Mouse (Mus musculus): ENCODE data around the gene Dhps.

DNA sequence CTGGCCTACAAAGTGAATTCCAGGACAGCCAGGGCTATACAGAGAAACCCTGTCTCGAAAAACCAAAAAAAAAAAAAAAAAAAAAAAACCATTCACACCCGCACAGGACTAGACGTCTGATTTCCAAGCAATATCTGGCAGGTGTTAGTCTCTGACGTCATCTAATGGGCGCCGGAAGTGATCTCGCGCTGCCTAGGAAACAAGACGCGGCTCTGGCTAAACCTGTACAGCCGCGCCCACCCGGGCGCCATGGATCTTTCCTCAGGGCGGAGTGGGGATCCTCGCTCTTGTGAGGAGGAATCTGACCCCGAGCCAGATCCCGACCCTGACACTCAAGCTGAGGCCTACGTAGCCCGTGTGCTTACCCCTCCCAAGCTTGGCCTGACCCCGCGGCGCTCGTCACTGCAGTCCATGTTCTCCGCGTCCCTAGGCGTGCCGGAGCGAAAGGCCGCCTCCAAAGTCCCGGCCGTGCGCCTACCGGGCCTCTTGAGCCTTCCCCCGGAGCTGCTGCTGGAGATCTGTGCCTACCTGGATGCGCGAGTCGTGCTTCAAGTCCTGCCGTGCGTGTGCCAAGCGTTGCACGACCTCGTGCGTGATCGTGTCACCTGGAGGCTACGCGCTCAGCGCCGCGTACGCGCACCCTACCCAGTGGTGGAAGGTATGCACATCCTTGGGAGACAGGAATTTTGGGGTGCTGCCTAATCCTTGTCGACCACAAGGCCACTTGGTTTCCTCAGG, 11.5 kb upstream of the Dhps start, which contains the start of gene Fbxw9:
- peak; percentile 33; the same call in 1 of the 2 replicates for TF ChIP-seq CTCF (IDR thresholded peaks at IDR 0.05; ENCODE audit: control insufficient read depth, insufficient read depth, insufficient replicate concordance, low read depth, low read length)
- TF ChIP-seq POLR2A (IDR thresholded peaks at IDR 0.05; ENCODE audit: control insufficient read depth, low read depth, low read length), result peak; percentile 69
